Mouse (Mus musculus) stomach, embryonic 15.5 days (tissue): ENCODE results near the gene Chdh. TPM values are rescaled to one million over a fixed set of nuclear protein-coding genes. Genes with fewer than 3 reads are reported as not detected.

Source experiments
- ATAC-seq: fragments of 200-750 bp; cut with Nextera tagmentation; 2 replicates; pipeline ENCODE4 v1.8.0; 2017; ENCODE audit warnings: low read depth, moderate number of reproducible peaks, moderate TSS enrichment; ENCODE audit not compliant: insufficient read depth, low FRiP score
- H3K27ac ChIP-seq: fragments of 300-500 bp; sonication (generic); 2 replicates; pipeline ENCODE4 v1.5.1; 2015; ENCODE audit warnings: mild to moderate bottlenecking, inconsistent platforms
- H3K27me3 ChIP-seq: fragments of 300-500 bp; sonication (generic); replicated peaks from 2 replicates; pipeline ENCODE4 v1.6.1; 2015; ENCODE audit warnings: inconsistent platforms
- H3K36me3 ChIP-seq: fragments of 300-500 bp; sonication (generic); 2 replicates; pipeline ENCODE4 v1.6.1; 2015; ENCODE audit warnings: inconsistent platforms
- H3K4me1 ChIP-seq: fragments of 300-500 bp; sonication (generic); 2 replicates; pipeline ENCODE4 v1.6.1; 2015; ENCODE audit warnings: inconsistent platforms
- H3K4me2 ChIP-seq: fragments of 300-500 bp; sonication (generic); 2 replicates; pipeline ENCODE4 v1.6.1; 2015; ENCODE audit warnings: mild to moderate bottlenecking, inconsistent platforms
- H3K4me3 ChIP-seq: fragments of 300-500 bp; sonication (generic); replicated peaks from 2 replicates; pipeline ENCODE4 v1.5.1; 2015; ENCODE audit warnings: inconsistent platforms
- H3K9ac ChIP-seq: fragments of 300-500 bp; sonication (generic); 2 replicates; pipeline ENCODE4 v1.6.1; 2015; ENCODE audit warnings: inconsistent platforms
- H3K9me3 ChIP-seq: fragments of 300-500 bp; sonication (generic); 2 replicates; pipeline ENCODE4 v1.6.1; 2016; ENCODE audit warnings: inconsistent platforms
- WGBS: fragments of 180-500 bp; shearing (Covaris S2); methylation state at CpG from one replicate; pipeline ENCODE4 v1.1.7; 2015; 5-methylcytosine and 5-hydroxymethylcytosine counted together
- polyA plus RNA-seq: library from polyadenylated mRNA; unstranded; fragments of >200 nt; fragmentation: Nextera tagmentation; extraction: Ambion mirVana; gene quantifications from 2 replicates; pipeline ENCODE4 v1.2.1, GENCODE M21; 2015

Gene Chdh
- polyA plus RNA-seq, 1 experiment from 2014 or later = 1.2 TPM

- H3K27me3 ChIP-seq = no peaks in the 10 kb centered on the region
- no peak overlapping the region for H3K27ac ChIP-seq
- no peak overlapping the region for H3K4me3 ChIP-seq
- H3K36me3 ChIP-seq = peaks cover 88% of the 10 kb centered on the region
- WGBS = 91% methylated on average over 9 of the region's 9 CpGs
- ATAC-seq = no peak
- no peaks in the 10 kb centered on the region for H3K4me1 ChIP-seq
- H3K9me3 ChIP-seq = no peaks in the 10 kb centered on the region
- no peak overlapping the region for H3K4me2 ChIP-seq
- H3K9ac ChIP-seq = no peak overlapping the region
Measured at GRCm38 (mm10) chr14:29987739-29988138, 21.1 kb upstream of the Chdh start.

GRCm38 (mm10) chr14:29988337-29988736, 20.5 kb upstream of the Chdh start:
- H3K4me1 ChIP-seq = no peaks in the 10 kb centered on the region
- peaks cover 93% of the 10 kb centered on the region for H3K36me3 ChIP-seq
- H3K9ac ChIP-seq = no peak overlapping the region
- no peak overlapping the region for H3K4me3 ChIP-seq
- ATAC-seq = no peak
- H3K9me3 ChIP-seq = no peaks in the 10 kb centered on the region
- H3K27me3 ChIP-seq = no peaks in the 10 kb centered on the region
- H3K4me2 ChIP-seq = no peak overlapping the region
- no peak overlapping the region for H3K27ac ChIP-seq
- WGBS = 94% methylated on average over 4 of the region's 4 CpGs

GRCm38 (mm10) chr14:29994976-29995375, 13.8 kb upstream of the Chdh start:
- peaks cover 51% of the 10 kb centered on the region for H3K36me3 ChIP-seq
- no peak for ATAC-seq

GRCm38 (mm10) chr14:29996000-29996751, 12.6 kb upstream of the Chdh start:
- peaks cover 39% of the 10 kb centered on the region for H3K36me3 ChIP-seq
- H3K4me3 ChIP-seq = no peak overlapping the region
- H3K4me2 ChIP-seq = no peak overlapping the region
- no peaks in the 10 kb centered on the region for H3K27me3 ChIP-seq
- H3K9me3 ChIP-seq = no peaks in the 10 kb centered on the region
- H3K4me1 ChIP-seq = no peaks in the 10 kb centered on the region
- WGBS = 84% methylated on average over 11 of the region's 11 CpGs
- peak; percentile 87 for ATAC-seq
- no peak overlapping the region for H3K9ac ChIP-seq
- no peak overlapping the region for H3K27ac ChIP-seq

More at GRCm38 (mm10) chr14:29994976-29995375, 13.8 kb upstream of the Chdh start:
- Histone ChIP-seq H3K27ac (no peak overlapping the region), H3K4me1 (no peaks in the 10 kb centered on the region), H3K9me3 (no peaks in the 10 kb centered on the region), H3K9ac (no peak overlapping the region), H3K4me2 (no peak overlapping the region), H3K4me3 (no peak overlapping the region), H3K27me3 (no peaks in the 10 kb centered on the region)
- WGBS = 91% methylated on average over 4 of the region's 4 CpGs

- Histone ChIP-seq H3K4me3 (no peak overlapping the region), H3K36me3 (peaks cover 29% of the 10 kb centered on the region), H3K27ac (no peak overlapping the region), H3K9ac (no peak overlapping the region), H3K27me3 (no peaks in the 10 kb centered on the region), H3K4me1 (no peaks in the 10 kb centered on the region), H3K4me2 (no peak overlapping the region), H3K9me3 (no peaks in the 10 kb centered on the region)
- no peak for ATAC-seq
Measured at GRCm38 (mm10) chr14:29997345-29997744, 11.5 kb upstream of the Chdh start.

- no peak overlapping the region for H3K9ac ChIP-seq
- 75% methylated on average over 13 of the region's 13 CpGs for WGBS
Measured at GRCm38 (mm10) chr14:29998747-29999474, 9.9 kb upstream of the Chdh start.

GRCm38 (mm10) chr14:29999475-29999811, 9.4 kb upstream of the Chdh start:
- H3K27ac ChIP-seq = no peak overlapping the region
- no peaks in the 10 kb centered on the region for H3K9me3 ChIP-seq
- H3K27me3 ChIP-seq = no peaks in the 10 kb centered on the region
- H3K4me2 ChIP-seq = no peak overlapping the region
- H3K9ac ChIP-seq = no peak overlapping the region
- no peak overlapping the region for H3K4me3 ChIP-seq
- H3K4me1 ChIP-seq = no peaks in the 10 kb centered on the region
- WGBS = 68% methylated on average over 3 of the region's 3 CpGs
- ATAC-seq = no peak
- H3K36me3 ChIP-seq = peaks cover 11% of the 10 kb centered on the region

More at GRCm38 (mm10) chr14:29998747-29999474, 9.9 kb upstream of the Chdh start:
- Histone ChIP-seq H3K4me2 (no peak overlapping the region), H3K36me3 (peaks cover 15% of the 10 kb centered on the region), H3K27me3 (no peaks in the 10 kb centered on the region), H3K27ac (no peak overlapping the region), H3K9me3 (no peaks in the 10 kb centered on the region), H3K4me3 (no peak overlapping the region), H3K4me1 (no peaks in the 10 kb centered on the region)
- ATAC-seq = no peak

GRCm38 (mm10) chr14:30009864-30010560, 1.2 kb downstream of the Chdh start:
- no peaks in the 10 kb centered on the region for H3K36me3 ChIP-seq
- H3K27ac ChIP-seq = 0 out of 2 replicates have a peak overlapping the region, but pooled peaks have one; percentile 10
- H3K9me3 ChIP-seq = no peaks in the 10 kb centered on the region
- H3K4me1 ChIP-seq = peaks cover 9% of the 10 kb centered on the region
- peaks cover 12% of the 10 kb centered on the region; the same call in 1 of the 2 replicates for H3K27me3 ChIP-seq
- 65% methylated on average over 10 of the region's 10 CpGs for WGBS
- H3K9ac ChIP-seq = no peak overlapping the region
- peak overlapping the region; percentile 1; the same call in 1 of the 2 replicates for H3K4me2 ChIP-seq
- ATAC-seq = no peak
- H3K4me3 ChIP-seq = no peak overlapping the region

GRCm38 (mm10) chr14:30011886-30012560, 3.2 kb downstream of the Chdh start:
- Histone ChIP-seq H3K4me2 (no peak overlapping the region), H3K4me3 (no peak overlapping the region), H3K9ac (no peak overlapping the region), H3K4me1 (peaks cover 9% of the 10 kb centered on the region), H3K36me3 (no peaks in the 10 kb centered on the region), H3K9me3 (no peaks in the 10 kb centered on the region), H3K27me3 (peaks cover 12% of the 10 kb centered on the region; the same call in 1 of the 2 replicates), H3K27ac (no peak overlapping the region)
- WGBS = 69% methylated on average over 10 of the region's 10 CpGs
- ATAC-seq = 0 out of 2 replicates have a peak, but pooled peaks have one; percentile 15

GRCm38 (mm10) chr14:30014487-30014886, 5.7 kb downstream of the Chdh start:
- Histone ChIP-seq H3K4me3 (no peak overlapping the region), H3K27ac (no peak overlapping the region), H3K36me3 (no peaks in the 10 kb centered on the region), H3K4me1 (no peaks in the 10 kb centered on the region), H3K27me3 (0 out of 2 replicates have a peak, but pooled peaks cover 3% of the 10 kb centered on the region), H3K4me2 (no peak overlapping the region), H3K9ac (no peak overlapping the region), H3K9me3 (no peaks in the 10 kb centered on the region)
- no peak for ATAC-seq
- 59% methylated on average over 10 of the region's 10 CpGs for WGBS

- no peaks in the 10 kb centered on the region for H3K27me3 ChIP-seq
- 68% methylated on average over 1 of the region's 1 CpGs for WGBS
- no peak for ATAC-seq
Measured at GRCm38 (mm10) chr14:30015008-30015407, 6.2 kb downstream of the Chdh start.

More at GRCm38 (mm10) chr14:30015008-30015407, 6.2 kb downstream of the Chdh start:
- Histone ChIP-seq H3K4me1 (no peaks in the 10 kb centered on the region), H3K4me2 (no peak overlapping the region), H3K36me3 (no peaks in the 10 kb centered on the region), H3K9me3 (no peaks in the 10 kb centered on the region), H3K4me3 (no peak overlapping the region), H3K9ac (no peak overlapping the region), H3K27ac (no peak overlapping the region)
